ENCODE assay signal across 9 mouse cellular contexts in the genomic region with DNA sequence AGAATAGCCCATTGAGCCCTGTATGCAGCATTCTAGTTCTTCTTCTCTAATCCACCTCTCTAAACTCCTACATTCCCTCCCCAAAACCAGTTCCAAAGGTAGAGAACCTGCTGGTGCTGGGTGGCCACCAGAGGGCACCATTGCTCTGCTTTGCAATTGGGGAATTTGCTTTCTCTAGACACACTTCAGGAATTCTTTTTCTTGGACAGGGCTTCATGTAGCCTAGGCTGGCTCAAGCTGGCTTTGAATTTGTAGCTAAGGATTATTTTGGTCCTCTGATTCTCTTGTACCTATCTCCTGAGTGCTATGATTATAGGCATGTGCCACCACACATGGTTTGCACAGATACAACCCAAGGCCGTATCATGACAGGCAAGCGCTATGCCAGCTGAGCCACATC. TPM values are rescaled to one million over a fixed set of nuclear protein-coding genes. Genes with fewer than 3 reads are reported as not detected.
A peak's percentile ranks its signal among the peaks of the same experiment; 100 is the strongest.
DNase-seq lines count a peak whose midpoint lies in the region; ATAC-seq and TF ChIP-seq lines count a peak whose summit lies in the region.
"Had no signal": no experiment of that assay in that cellular context is flagged by ENCODE, and none has a peak within 500 bp of the region (broad histone marks: within the 10 kb centered on the region; RNA-seq: fewer than 3 reads in every experiment).

No protein-coding gene starts in this region.

- no peak overlapping the region for H3K9ac ChIP-seq in MEL (ENCODE audit: control insufficient read depth, low read depth, low read length, poor library complexity, severe bottlenecking)
- H3K9ac ChIP-seq in forebrain, embryonic 12.5 days, result no peak overlapping the region

- 95% methylated on average over 2 of the region's 2 CpGs for WGBS in forebrain, embryonic 12.5 days
- WGBS in hindbrain, embryonic 10.5 days, result 98% methylated on average over 2 of the region's 2 CpGs

- TF ChIP-seq CTCF in MEL (IDR thresholded peaks at IDR 0.05 in 2 of 3, conservative IDR thresholded peaks at IDR 0.05 in 1 of 3; ENCODE audit: control insufficient read depth in 1 of 3, insufficient read depth in 1 of 3, low read depth in 2 of 3, low read length in 3 of 3, poor library complexity in 1 of 3, severe bottlenecking in 1 of 3), result peak; percentile 89 to 94 (median 91)

- ATAC-seq in forebrain, embryonic 12.5 days (ENCODE audit: low FRiP score), result peak; percentile 55

- no peaks in the 10 kb centered on the region for H3K9me3 ChIP-seq in MEL (replicated peaks; ENCODE audit: insufficient read depth, low read length)
- no peaks in the 10 kb centered on the region for H3K9me3 ChIP-seq in forebrain, embryonic 12.5 days
- H3K9me3 ChIP-seq in hindbrain, embryonic 10.5 days, result no peaks in the 10 kb centered on the region

- no peak for TF ChIP-seq EP300 in MEL (IDR thresholded peaks at IDR 0.05; ENCODE audit: low read depth in 1 of 2, low read length in 2 of 2)

- peaks cover 50% of the 10 kb centered on the region for H3K79me2 ChIP-seq in MEL (ENCODE audit: control insufficient read depth, insufficient read depth, low read length, poor library complexity)

- peaks cover 29 to 41% of the 10 kb centered on the region in 2 experiments for H3K36me3 ChIP-seq in MEL (ENCODE audit: control insufficient read depth in 1 of 2, insufficient read depth in 2 of 2, low read length in 2 of 2)
- H3K36me3 ChIP-seq in forebrain, embryonic 12.5 days (replicated peaks), result peaks cover 70% of the 10 kb centered on the region
- H3K36me3 ChIP-seq in hindbrain, embryonic 10.5 days, result peaks cover 98% of the 10 kb centered on the region

- no peak overlapping the region for H3K27ac ChIP-seq in MEL (ENCODE audit: control insufficient read depth, low read depth, low read length)
- H3K27ac ChIP-seq in forebrain, embryonic 12.5 days, result no peak overlapping the region
- H3K27ac ChIP-seq in hindbrain, embryonic 10.5 days, result peak overlapping the region; percentile 40

- DNase-seq in MEL (ENCODE audit: low read depth, low spot score), result peak; percentile 76
- DNase-seq in c-Kit-positive CD71-positive TER-119-negative erythroid progenitor cells, embryonic 14.5 days (ENCODE audit: low read depth), result peak; percentile 52
- DNase-seq in hindbrain, embryonic 10.5 days (ENCODE audit: low spot score), result peak; percentile 85
- DNase-seq in layer of hippocampus, adult 9-11 months, result peak; percentile 50
- DNase-seq in lung, postnatal 25 days (ENCODE audit: low spot score), result peak; percentile 75
- DNase-seq in retina, postnatal 1 day, result peak; percentile 85
- peak; percentile 90 for DNase-seq in urinary bladder, postnatal 14 days (ENCODE audit: low spot score)

- peaks cover 0 to 16% of the 10 kb centered on the region in 2 experiments; a peak in 3 of 4 replicates for H3K4me1 ChIP-seq in MEL (ENCODE audit: control insufficient read depth in 1 of 2, insufficient read depth in 2 of 2, low read length in 2 of 2)
- H3K4me1 ChIP-seq in forebrain, embryonic 12.5 days, result peaks cover 26% of the 10 kb centered on the region
- H3K4me1 ChIP-seq in hindbrain, embryonic 10.5 days (replicated peaks), result peaks cover 36% of the 10 kb centered on the region

- no peak for TF ChIP-seq POLR2A in MEL (IDR thresholded peaks at IDR 0.05; ENCODE audit: control insufficient read depth in 1 of 2, insufficient read depth in 1 of 2, low read depth in 1 of 2, low read length in 2 of 2, poor library complexity in 1 of 2)

- H3K4me3 ChIP-seq in MEL (ENCODE audit: control insufficient read depth in 1 of 2, insufficient read depth in 1 of 2, low read depth in 2 of 2, low read length in 2 of 2), result no peak overlapping the region
- H3K4me3 ChIP-seq in forebrain, embryonic 12.5 days (replicated peaks), result no peak overlapping the region
- H3K4me3 ChIP-seq in hindbrain, embryonic 10.5 days, result no peak overlapping the region

- TF ChIP-seq RAD21 in MEL (IDR thresholded peaks at IDR 0.05; ENCODE audit: low read depth, low read length), result peak; percentile 53

- H3K4me2 ChIP-seq in forebrain, embryonic 12.5 days, result no peak overlapping the region

- no peaks in the 10 kb centered on the region for H3K27me3 ChIP-seq in MEL (ENCODE audit: control insufficient read depth in 1 of 2, insufficient read depth in 2 of 2, low read length in 2 of 2)
- no peaks in the 10 kb centered on the region for H3K27me3 ChIP-seq in forebrain, embryonic 12.5 days
- no peaks in the 10 kb centered on the region for H3K27me3 ChIP-seq in hindbrain, embryonic 10.5 days (ENCODE audit: insufficient read depth, poor library complexity, severe bottlenecking)

TF ChIP-seq in MEL, 35 proteins besides CTCF, POLR2A, EP300 and RAD21:
- TF ChIP-seq MAZ (IDR thresholded peaks at IDR 0.05; ENCODE audit: low read depth, low read length) (0 out of 2 replicates have a peak, but pooled peaks have one; percentile 30), ELF1 (IDR thresholded peaks at IDR 0.05; ENCODE audit: low read depth, low read length) (no peak), NELFE (IDR thresholded peaks at IDR 0.05; ENCODE audit: low read depth, low read length) (no peak), MXI1 (IDR thresholded peaks at IDR 0.05; ENCODE audit: low read depth, low read length) (no peak), MAFK (IDR thresholded peaks at IDR 0.05; ENCODE audit: borderline replicate concordance, low read depth, low read length) (no peak), ZC3H11A (IDR thresholded peaks at IDR 0.05; ENCODE audit: low read depth, low read length) (peak; percentile 46), POLR2AphosphoS2 (IDR thresholded peaks at IDR 0.05; ENCODE audit: low read length) (0 out of 2 replicates have a peak, but pooled peaks have one; percentile 12), CHD2 (IDR thresholded peaks at IDR 0.05; ENCODE audit: low read length) (no peak), MEF2A (IDR thresholded peaks at IDR 0.05; ENCODE audit: extremely low read depth, insufficient replicate concordance, low read depth, low read length, poor library complexity, severe bottlenecking) (no peak), SMC3 (IDR thresholded peaks at IDR 0.05; ENCODE audit: low read depth, low read length) (peak; percentile 71)

RNA-seq across cellular contexts. Expression of gene Rrnad1, which starts 5.3 kb away (rescaled TPM):
- total RNA-seq in MEL (2012; rRNA removed), result 8.9 and 10.9 TPM in 2 replicates
- polyA plus RNA-seq in MEL (2012; ENCODE audit: insufficient read depth in 1 of 2, insufficient read length in 2 of 2, low read depth in 1 of 2, low replicate concordance in 2 of 2, missing spikeins in 1 of 2), result 10 to 100 TPM in 1 of 2 experiments, not detected in 1; 21.1 TPM
- polyA plus RNA-seq in forebrain, embryonic 12.5 days (2016; fragmentation: Nextera tagmentation; extraction: Ambion mirVana), result 20.5 and 23.7 TPM in 2 replicates
- polyA plus RNA-seq in hindbrain, embryonic 10.5 days (2016; fragmentation: Nextera tagmentation; extraction: Ambion mirVana), result 18.9 and 20.9 TPM in 2 replicates

RNA-seq across cellular contexts. Expression of gene Isg20l2, which starts 5.7 kb away (rescaled TPM):
- 61.4 and 71.8 TPM in 2 replicates for total RNA-seq in MEL (2012; rRNA removed)
- polyA plus RNA-seq in MEL (2012; ENCODE audit: insufficient read depth in 1 of 2, insufficient read length in 2 of 2, low read depth in 1 of 2, low replicate concordance in 2 of 2, missing spikeins in 1 of 2), result 10 to 100 TPM in 1 of 2 experiments, not detected in 1; 45.0 TPM
- polyA plus RNA-seq in forebrain, embryonic 12.5 days (2016; fragmentation: Nextera tagmentation; extraction: Ambion mirVana), result 80.5 and 88.2 TPM in 2 replicates
- polyA plus RNA-seq in hindbrain, embryonic 10.5 days (2016; fragmentation: Nextera tagmentation; extraction: Ambion mirVana), result 73.3 and 75.7 TPM in 2 replicates

RNA-seq across cellular contexts. Expression of gene Crabp2, which starts 12.7 kb away (rescaled TPM):
- 0.23 and 0.29 TPM in 2 replicates for total RNA-seq in MEL (2012; rRNA removed)
- polyA plus RNA-seq in MEL (2012; ENCODE audit: insufficient read depth in 1 of 2, insufficient read length in 2 of 2, low read depth in 1 of 2, low replicate concordance in 2 of 2, missing spikeins in 1 of 2), result 1 to 10 TPM in 1 of 2 experiments, not detected in 1; 1.2 TPM
- polyA plus RNA-seq in forebrain, embryonic 12.5 days (2016; fragmentation: Nextera tagmentation; extraction: Ambion mirVana), result 246 TPM in 2 replicates
- polyA plus RNA-seq in hindbrain, embryonic 10.5 days (2016; fragmentation: Nextera tagmentation; extraction: Ambion mirVana), result 956 and 1,072 TPM in 2 replicates
- polyA plus RNA-seq: large intestine, adult 2 months had no signal

RNA-seq across cellular contexts. Expression of gene Mrpl24, which starts 16.5 kb away (rescaled TPM):
- total RNA-seq in MEL (2012; rRNA removed), result 59.5 and 66.2 TPM in 2 replicates
- polyA plus RNA-seq in MEL (2012; ENCODE audit: insufficient read depth in 1 of 2, insufficient read length in 2 of 2, low read depth in 1 of 2, low replicate concordance in 2 of 2, missing spikeins in 1 of 2), result 10 to 100 TPM in 1 of 2 experiments, not detected in 1; 77.3 TPM
- 75.8 and 86.1 TPM in 2 replicates for polyA plus RNA-seq in forebrain, embryonic 12.5 days (2016; fragmentation: Nextera tagmentation; extraction: Ambion mirVana)
- polyA plus RNA-seq in hindbrain, embryonic 10.5 days (2016; fragmentation: Nextera tagmentation; extraction: Ambion mirVana), result 74.7 and 76.1 TPM in 2 replicates

RNA-seq across cellular contexts. Expression of gene Hdgf, which starts 29.7 kb away (rescaled TPM):
- total RNA-seq in MEL (2012; rRNA removed), result 505 and 519 TPM in 2 replicates
- polyA plus RNA-seq in MEL (2012; ENCODE audit: insufficient read depth in 1 of 2, insufficient read length in 2 of 2, low read depth in 1 of 2, low replicate concordance in 2 of 2, missing spikeins in 1 of 2), result 1,000 to 10,000 TPM in 1 of 2 experiments, 100 to 1,000 TPM in 1; 369 to 1,503 TPM
- polyA plus RNA-seq in forebrain, embryonic 12.5 days (2016; fragmentation: Nextera tagmentation; extraction: Ambion mirVana), result 251 and 295 TPM in 2 replicates
- polyA plus RNA-seq in hindbrain, embryonic 10.5 days (2016; fragmentation: Nextera tagmentation; extraction: Ambion mirVana), result 229 TPM in 2 replicates

Comparison
In these comparisons a context has a peak if more than half of its experiments do, and no peak if none do; other contexts are left out.
1. RNA of gene Crabp2, which starts 12.7 kb away (polyA plus RNA-seq): 956 to 1,072 TPM in hindbrain, embryonic 10.5 days and 246 TPM in forebrain, embryonic 12.5 days; 1.2 TPM in MEL; every median in the first group is over 100 times any median in the second.
2. Peak in every context shown above with its lines, with median percentiles within 50 percentile points of each other: DNase-seq.